Mouse (Mus musculus): ENCODE data around the gene Ap1s1.
A peak's percentile ranks its signal among the peaks of the same experiment; 100 is the strongest.

The Ap1s1 gene

DNA sequence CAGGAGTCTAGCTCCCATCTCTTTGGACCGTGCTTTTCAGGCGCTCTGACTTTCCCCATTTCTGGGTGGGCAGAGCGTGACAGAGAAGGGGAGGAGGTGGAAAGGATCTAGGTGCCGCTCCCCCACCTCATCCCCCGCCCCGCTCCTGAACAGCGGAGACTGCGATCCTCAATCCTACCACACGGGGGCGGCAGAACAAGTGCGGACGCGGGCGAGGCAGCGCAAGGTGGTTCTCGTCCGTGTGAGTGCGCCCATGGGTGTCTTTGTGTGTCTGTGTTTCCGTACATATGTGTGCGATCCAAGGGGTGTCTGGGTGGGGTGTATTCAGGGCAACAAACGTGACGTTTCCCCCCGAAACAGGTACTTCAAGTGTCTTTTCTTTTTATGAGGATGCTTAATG, 20.8 kb downstream of the Ap1s1 start:
- peak; percentile 88 to 91 for DNase-seq (ENCODE audit: low spot score in 2 of 2)

GRCm38 (mm10) chr5:137024318-137024717, 21.6 kb downstream of the Ap1s1 start:
- no peak for DNase-seq (ENCODE audit: low spot score in 2 of 2)

GRCm38 (mm10) chr5:137015913-137016312, 30.0 kb downstream of the Ap1s1 start:
- peak in 1 of 2 experiments; percentile 16 for DNase-seq (ENCODE audit: low spot score in 2 of 2)

DNA sequence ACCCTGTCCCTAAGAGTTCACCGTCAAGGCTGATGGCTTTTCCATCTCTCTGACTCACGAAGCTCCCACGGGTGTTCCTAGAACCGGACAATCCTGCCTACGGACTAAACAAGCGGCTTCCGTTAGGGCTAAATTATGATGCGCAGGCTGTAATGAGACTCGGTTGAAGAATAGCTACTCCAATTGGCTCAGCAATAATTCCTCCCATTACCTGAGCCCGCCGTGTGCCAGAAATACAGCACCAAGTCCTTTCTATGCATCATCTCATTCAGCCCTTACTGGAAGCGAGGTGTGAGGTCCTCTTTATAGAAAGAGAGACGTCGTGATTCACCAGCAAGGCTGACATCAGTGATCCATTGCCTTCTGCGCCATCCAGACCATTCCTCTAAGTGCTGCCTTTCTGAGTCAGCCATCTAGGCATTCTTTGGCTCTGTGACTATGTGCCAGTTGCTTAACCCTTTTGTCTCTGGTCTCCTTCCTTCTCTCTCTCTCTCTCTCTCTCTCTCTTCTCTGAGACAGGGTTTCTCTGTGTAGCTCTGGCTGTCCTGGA, 33.5 kb downstream of the Ap1s1 start:
- DNase-seq (ENCODE audit: low spot score in 2 of 2), result no peak

DNA sequence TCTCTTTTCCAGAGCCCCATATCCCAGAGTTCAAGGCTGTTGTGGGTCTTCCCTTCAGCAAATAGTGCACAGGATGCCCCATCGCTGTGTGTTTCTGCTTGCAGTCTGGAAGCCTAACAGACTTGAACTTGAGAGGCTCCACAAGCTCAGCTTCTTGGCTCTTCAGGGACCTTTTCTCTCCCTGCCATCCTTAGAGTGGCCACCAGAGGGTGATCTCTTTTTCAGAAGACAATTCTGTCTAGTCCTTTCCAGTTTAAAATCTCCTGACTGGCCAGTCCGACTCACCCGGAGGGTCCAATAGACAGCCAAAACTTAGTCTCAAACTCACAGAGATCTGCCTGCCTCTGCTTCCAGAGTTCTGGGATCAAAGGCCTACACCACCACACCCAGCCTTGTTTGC, 35.9 kb downstream of the Ap1s1 start:
- peak in 1 of 2 experiments; percentile 63 for DNase-seq (ENCODE audit: low spot score in 2 of 2)

GRCm38 (mm10) chr5:137007276-137007675, 38.7 kb downstream of the Ap1s1 start:
- no peak for DNase-seq (ENCODE audit: low spot score in 2 of 2)

GRCm38 (mm10) chr5:137000612-137001011, 45.3 kb downstream of the Ap1s1 start:
- no peak for DNase-seq (ENCODE audit: low spot score in 2 of 2)

DNA sequence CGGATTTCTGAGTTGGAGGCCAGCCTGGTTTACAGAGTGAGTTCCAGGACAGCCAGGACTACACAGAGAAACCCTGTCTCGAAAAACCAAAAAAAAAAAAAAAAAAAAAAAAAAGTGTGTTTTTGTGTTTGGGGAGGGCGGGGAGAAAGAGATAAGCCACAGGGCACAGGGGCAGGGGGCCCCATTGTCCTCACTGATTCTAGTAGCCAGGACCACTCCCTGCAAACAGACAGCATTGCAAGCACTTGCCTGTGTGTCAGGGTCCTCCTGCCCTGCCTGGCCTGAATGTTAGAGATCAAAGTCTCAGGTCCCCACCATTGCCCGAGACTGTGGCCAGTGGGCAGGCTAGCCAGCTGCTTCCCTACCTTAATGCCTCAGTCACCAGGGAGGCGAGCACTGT, 46.5 kb downstream of the Ap1s1 start:
- DNase-seq (ENCODE audit: low spot score in 2 of 2), result no peak

- DNase-seq (ENCODE audit: low spot score in 2 of 2), result no peak
Observed at GRCm38 (mm10) chr5:136989801-136990200, 56.1 kb downstream of the Ap1s1 start.

DNA sequence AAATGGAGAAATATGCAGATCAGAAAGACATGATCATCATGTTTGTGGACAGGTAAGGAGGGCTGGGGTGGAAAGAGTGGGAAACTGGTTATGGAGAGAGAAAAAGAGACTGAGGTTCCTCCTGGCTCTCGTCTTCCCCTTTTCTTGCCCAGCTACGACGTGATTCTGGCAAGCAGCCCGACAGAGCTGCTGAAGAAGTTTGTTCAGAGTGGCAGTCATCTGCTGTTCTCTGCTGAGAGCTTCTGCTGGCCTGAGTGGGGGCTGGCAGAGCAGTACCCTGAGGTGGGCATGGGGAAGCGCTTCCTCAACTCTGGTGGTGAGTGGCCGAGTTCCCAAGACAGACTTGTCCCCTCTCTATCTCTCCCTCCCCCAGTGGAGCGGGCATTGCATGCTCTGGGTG, 57.5 kb downstream of the Ap1s1 start:
- peak in 1 of 2 experiments; percentile 30 for DNase-seq (ENCODE audit: low spot score in 2 of 2)

DNA sequence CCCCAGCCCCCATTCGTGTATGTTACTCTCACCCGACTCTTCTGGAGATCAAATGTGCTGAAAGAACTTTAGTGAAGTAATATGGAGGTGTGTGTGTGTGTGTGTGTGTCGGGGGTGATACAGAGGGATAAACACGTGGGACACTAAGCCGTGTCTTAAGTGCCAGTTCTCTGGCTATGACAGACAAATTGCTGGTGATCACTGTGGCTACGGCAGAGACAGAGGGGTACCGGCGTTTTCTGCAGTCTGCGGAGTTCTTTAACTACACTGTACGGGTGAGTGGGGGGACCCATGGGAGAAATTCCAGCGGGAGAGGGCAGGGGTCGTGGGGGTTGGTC, 58.0 kb downstream of the Ap1s1 start, which contains the start of gene Znhit1:
Gene Znhit1, minus strand, starts transcription at position 88 of the 338 bp plus-strand sequence.
- DNase-seq (ENCODE audit: low spot score in 2 of 2), result no peak

DNA sequence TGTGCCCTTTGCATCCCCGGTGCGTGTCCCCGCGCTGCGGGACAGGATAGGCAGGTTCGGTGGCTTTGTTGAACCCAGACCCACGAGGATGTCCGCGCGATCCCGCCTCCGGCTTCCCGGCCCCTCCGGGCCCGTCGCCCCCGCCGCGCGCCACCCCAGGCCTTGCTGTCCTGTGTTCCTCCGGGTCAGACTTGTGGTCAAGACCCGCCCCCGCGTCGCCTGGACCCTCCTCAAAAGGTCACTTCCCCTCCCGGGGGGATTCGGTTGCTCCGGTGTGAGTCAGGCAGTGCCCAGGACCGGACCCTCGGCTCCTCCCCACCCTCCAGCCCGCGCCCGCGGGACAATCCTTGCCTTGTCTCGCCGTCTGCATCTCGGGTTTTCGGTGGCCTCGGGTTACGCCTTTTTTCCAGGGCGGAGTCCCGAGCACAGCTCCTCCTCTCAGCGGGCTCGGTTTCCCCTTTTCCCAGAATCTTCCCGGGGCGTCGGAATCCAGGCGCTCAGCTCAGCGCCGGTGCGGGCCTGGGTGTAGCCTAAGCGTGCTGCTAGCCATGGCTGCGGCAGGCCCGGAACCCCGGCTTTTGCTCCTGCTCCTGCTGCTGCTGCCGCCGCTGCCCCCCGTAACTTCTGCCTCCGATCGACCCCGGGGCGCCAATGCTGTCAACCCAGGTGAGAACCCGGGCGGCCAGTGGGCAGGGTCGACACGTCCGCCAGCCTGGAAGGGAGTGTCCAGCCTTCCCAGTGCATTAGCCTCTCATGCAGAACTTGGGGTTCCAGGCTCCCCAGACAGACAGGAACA, 58.6 kb downstream of the Ap1s1 start:
- DNase-seq (ENCODE audit: low spot score in 2 of 2), result peak; percentile 58 to 72

GRCm38 (mm10) chr5:136986695-136987137, 59.2 kb downstream of the Ap1s1 start, which contains the start of gene Plod3:
TSS of gene Plod3 (plus strand) at chr5:136987019.
- DNase-seq (ENCODE audit: low spot score in 2 of 2), result peak; percentile 85 to 92
